Mouse (Mus musculus): ENCODE measurements at regions not wholly inside any gene's neighbourhood (a gene's known extent, or its start where the extent isn't known, plus 50 kb on each side); places are given as distances from the start of the nearest gene placed in this dataset.
A peak's percentile ranks its signal among the peaks of the same experiment; 100 is the strongest.

DNA sequence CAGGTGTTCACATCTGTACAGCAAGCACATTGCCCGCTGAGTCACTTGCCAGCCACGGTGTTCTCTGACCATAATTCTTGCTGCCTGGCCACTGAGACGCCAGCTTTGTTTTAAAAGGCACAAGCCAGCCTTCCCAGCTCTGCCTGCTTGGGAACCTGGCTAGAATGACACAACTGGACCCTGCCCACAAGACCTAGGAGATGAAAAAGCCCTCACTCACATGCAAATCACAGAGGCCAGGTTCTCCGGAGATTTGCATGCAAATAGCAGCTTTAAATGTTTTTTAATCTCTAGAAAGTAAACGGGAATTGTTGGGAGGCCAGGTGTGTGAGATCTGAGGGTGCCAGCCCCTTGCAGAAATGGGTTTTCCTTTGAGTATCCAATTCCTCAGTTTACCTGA lies 71.9 kb downstream of the 1810010D01Rik start:
- no peak for DNase-seq (ENCODE audit: low read depth, low spot score)

DNA sequence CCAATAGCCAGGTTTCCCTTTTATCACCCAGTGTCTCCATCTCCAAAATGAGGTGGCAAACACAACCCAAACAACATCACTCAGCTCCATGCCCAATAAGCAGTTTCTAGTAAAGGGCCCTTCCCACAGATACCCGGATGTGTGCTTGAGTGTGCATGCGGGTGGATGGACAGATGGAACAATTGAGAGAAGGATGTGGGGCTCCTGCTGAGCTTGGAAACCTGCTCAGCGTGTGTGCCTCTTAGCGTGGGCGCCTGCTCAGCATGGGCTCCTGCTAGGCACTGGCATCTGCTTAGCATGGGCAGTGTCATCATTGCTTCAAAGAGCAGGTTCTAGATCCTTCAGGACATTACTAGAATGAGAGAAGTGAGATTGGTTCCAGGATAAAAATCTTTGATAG lies 75.4 kb downstream of the 1810010D01Rik start:
- DNase-seq (ENCODE audit: low read depth, low spot score) = no peak

DNA sequence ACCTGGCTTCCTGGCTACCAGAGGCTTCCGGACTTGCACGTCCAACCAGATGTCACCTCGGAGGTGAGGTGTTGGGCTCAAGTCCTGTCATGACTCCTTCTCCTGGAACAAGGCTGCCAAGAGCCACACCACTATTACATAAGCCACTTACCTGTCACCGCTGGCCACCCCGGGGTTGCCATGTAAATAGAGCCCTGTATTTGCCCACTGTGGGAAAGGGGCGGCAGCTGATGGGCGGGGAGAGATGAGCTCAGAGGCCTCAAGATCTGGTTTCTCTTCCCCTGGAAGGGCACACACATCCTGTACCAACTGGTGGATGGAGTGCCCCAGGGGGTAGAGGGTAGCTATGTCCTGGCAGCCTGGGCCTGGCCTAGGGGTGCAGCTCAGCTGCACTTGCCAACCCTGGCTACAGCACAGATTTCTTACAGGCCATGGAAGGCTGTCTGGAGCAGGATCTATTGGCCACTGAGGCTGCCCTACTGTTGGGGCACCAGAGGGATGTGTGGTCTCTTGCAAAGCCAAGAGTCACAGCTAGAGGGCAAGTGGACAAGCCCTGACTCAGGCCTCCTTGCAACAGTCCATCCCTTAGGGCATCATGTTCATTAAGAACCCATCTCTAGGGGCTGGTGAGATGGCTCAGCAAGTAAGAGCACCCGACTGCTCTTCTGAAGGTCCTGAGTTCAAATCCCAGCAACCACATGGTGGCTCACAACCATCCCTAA lies 76.3 kb downstream of the 1810010D01Rik start:
- DNase-seq (ENCODE audit: low read depth, low spot score) = no peak

DNA sequence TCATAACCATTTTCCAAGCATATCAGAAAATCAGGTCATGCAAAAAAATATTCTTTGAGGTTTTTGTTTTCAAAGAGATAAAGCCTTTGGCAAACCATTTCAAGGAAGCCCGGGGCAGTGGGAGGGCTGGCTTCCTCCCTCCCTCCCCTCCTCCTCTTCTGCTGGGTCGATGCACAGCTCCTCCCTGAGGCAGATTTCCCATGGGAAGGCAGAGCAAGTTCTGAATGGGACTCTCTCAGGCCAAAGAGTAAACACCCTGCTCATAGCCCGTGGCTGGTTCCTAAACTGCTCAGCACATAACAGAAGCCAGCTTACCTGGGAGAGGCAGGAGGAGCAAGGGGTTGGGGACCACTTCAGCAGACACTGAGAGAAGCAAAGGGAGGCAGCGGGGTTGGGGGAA lies 77.9 kb downstream of the 1810010D01Rik start:
- DNase-seq (ENCODE audit: low read depth, low spot score) = no peak

DNA sequence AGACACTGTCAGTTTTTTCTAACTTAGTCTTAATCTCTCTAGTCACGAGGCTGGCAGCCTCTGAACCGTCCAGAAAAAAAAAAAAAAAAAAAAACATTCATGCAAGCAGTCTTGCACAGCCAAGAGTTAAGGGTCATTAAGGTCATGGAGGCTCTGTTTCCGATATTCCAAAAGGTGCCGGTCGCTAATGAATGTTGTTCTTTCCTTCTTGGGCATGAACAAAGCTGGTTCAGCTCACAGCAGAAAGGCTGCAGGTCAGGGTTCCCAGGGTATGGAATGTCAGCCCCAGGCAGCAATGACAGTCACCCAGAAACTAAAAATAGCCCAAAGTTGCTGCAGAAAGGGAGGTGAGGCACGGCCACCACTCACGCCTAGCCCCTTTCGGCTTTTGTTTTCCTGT lies 80.3 kb downstream of the 1810010D01Rik start:
- DNase-seq (ENCODE audit: low read depth, low spot score) = no peak

DNA sequence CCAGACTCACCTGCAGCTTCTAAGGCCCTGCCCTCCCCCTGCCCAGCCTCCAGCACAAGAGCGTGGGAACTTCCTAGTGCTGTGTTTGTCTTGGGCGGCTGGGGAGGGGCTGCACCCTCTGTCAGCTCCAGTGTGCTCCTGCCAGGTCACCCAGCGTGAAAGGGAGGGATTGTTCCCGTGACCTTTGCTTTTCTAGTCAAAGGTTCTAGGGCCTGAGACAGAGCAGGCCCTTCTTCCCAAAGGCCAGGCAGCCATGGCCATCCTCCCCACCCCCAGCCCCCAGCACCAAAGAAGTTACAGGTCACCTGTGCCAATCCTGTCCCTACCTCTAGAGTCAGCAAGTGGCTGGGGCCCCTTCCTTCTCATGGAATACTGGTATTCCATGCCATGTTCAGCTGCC lies 80.7 kb downstream of the 1810010D01Rik start:
- no peak for DNase-seq (ENCODE audit: low read depth, low spot score)

DNA sequence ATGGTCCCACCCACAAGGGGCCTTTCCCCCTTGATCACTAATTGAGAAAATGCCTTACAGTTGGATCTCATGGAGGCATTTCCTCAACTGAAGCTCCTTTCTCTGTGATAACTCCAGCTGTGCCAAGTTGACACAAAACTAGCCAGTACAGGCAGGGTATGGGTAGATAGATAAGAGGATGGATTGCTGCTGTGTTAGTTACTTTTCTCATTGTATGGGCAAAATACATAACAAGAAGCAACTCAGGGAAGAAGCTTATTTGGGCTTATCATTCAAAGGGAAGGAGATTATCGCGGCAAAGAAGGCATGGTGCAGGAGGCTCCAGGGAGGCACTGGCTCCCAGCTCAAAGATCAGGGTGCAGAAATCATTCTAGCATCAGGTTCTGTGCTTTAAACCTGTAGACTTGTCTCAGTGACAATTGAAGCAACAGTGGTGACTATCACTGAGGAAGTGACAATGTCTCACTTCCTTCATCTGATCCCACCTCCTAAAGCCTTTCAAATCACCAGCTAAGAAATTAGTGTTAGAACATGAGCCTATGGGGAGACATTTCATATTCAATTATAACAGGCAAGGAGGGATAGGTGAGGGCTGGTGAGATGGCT lies 83.8 kb downstream of the 1810010D01Rik start:
- DNase-seq (ENCODE audit: low read depth, low spot score) = no peak

DNA sequence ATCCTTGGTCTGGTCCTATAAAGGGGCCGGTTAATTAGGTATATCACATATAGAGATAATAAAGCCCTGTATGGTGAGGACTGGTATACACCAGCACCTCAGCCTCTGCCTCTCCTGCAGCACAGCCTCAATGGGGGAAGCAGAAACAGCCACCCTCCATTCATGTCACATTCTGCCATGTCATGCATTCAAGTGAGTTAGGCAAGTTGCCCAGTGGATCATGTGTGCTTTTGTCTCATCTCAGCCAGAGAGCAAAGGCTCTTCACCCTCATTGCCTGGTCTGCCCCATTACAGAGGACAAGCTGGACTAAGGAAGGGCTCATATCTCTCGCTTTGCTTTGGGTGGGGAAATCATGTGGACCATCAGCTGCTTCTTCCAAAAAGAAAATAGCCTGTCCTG lies 85.4 kb downstream of the 1810010D01Rik start:
- DNase-seq (ENCODE audit: low read depth, low spot score) = no peak

DNA sequence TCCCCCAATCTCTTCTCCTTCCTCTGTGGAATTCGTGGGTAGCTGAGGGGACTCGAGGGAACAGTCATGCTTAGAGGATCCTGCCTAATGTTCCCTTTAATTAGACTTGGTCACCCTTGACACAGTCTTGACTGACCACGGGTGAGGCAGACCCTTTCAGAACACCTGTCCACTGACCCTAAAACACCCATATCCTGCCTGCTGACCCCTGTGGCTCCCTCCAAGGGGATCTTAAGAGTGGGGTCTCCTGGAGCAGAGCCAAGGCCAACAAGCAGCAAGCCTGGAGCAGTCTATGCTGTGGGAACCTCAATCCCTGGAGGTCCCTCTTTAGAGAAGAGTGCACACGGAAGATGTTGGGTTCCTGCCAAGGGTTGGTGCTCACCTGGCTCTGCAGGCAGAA lies 89.5 kb downstream of the 1810010D01Rik start:
- DNase-seq (ENCODE audit: low read depth, low spot score) = no peak

DNA sequence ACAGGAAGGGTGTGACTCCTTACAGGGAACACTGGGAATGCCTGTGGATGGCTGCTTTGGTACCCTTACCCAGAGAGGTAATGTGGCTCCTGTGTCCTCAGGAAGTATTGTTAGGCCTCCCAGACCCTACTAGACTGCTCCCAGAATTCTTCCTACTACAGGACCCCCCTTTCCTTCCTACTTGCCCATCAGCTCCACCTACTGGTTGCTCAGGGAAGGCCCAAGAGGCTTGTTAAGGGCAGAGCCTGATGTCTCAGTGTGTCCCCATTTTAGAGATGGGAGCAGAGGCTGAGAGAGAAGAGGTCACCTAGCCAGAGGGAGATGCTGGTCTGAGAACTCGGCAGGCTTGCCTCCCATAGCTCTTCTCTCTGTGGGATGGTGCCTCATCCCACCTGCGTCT lies 93.3 kb downstream of the 1810010D01Rik start:
- DNase-seq (ENCODE audit: low read depth, low spot score) = no peak

DNA sequence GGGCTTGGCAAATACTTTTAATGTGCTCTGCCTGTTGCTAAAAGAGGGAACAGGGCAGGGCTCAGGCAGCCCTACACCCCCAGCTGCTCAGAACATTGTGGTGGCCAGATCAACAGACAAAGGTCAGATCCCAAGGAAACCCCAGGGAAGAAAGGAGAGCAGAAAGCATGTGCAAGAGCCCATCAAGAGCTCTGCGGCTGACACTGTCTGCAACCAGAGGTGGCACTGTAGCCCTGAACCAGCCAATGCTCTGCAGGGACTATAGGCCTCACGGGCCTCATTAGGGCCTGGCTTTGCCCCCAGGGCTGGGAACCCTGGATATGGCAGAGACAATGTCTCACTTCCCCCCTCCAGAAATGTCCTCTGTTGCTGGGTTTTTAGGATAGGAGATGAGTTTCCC lies 93.8 kb downstream of the 1810010D01Rik start:
- no peak for DNase-seq (ENCODE audit: low read depth, low spot score)

DNA sequence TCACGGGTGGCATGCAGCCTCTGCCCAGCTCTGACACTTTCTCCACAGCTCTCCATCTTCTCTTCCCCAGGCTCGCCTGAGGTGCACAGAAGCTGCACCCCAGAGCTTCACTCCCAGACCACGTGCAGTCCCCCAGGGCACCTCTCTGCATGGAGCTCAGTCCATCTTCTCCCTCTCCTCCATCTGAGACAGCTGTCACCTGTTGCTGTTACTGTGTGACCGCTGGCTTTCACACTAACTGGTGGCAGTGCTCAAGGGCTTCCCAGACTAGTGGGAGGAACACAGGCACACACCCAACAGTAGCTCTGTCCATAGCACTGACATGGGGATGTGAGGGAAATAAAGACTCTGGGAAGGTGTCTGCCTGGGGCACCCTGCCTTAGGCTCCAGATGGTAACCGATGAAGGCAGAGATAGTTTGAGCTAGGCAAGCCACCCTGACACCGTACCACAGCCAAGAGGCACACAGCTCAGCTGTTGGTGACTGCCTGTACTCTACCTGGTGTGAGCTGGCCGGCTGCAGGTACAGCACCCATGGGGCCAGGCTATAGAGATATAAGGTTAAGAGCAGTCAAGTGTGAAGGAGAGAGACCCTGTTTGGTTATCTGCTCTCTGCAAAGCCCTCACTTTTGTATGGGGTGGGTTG lies 94.9 kb downstream of the 1810010D01Rik start:
- DNase-seq (ENCODE audit: low read depth, low spot score) = no peak

DNA sequence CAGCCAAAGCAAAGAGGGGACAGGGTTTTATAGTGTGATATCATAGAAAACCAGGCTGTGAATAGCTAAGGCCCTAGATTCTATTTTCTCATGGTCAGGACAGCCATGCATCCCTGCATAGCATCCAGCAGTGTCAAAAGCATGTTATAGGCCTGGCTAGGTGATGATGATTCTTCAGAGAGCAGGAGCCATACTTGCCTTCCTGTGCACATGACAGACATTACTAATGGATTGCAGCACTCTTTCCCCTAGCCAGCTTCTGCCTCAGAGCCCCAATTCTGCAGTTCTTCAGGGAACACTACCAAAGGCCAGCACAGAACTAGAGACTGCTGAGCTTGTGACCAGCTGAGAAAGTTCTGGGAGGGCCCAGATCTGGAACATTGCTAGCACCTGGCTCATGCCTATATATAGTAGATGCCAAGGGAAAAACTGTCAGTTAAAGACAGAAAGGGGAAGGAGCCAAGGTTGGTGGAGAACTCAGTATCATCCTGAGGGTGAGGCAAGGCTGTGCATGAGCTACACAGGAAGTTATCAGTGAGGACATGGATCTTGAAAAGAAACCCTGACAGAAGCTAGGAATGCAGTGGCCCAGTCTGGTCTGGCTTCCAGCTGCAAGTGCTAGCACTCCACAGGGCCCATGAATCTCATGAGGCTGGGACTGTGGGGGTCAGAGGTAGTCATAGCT lies 95.6 kb downstream of the 1810010D01Rik start:
- DNase-seq (ENCODE audit: low read depth, low spot score) = no peak

DNA sequence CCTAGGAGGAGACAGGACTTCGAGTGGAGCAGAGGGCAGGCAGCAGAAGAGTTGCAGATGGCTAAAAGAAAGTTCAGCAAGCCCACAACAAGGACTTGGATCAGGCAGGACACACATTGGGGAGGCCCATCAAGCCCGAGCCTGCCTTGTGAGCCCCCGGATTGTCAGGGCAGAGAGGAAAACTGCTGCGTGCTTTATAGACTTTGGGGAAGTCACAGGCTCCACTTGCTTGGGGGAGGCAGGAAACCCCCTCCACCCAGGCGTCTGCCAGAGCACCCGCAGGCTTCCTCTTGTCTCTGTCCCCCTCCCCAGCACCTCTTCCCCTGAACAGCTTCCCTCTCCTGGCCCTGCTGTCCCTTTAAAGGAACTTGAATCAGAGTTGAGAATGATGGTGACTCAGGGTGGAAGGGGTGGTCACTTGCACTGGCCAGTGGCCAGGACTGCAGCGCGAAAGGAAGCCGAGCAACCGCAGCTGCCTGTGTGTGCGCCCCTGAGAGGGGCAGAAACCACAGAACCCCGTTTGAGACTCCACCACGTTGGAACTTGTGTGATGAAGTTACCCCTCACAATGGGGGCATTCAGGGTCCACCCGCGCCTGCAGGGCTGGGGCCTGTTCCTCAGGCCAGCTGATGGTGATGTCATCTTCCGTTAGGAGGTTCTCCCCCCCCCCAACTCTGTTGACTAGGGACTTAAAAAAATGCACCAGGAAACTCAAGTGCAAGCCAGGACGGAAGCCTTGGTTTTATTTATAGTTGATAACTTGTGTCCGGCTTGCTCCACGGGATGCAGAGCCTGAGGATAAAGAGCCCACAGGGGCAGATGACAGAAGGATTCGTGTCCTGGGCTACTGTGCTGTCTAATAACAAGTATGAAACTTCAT lies 96.4 kb downstream of the 1810010D01Rik start:
- no peak for DNase-seq (ENCODE audit: low read depth, low spot score)

DNA sequence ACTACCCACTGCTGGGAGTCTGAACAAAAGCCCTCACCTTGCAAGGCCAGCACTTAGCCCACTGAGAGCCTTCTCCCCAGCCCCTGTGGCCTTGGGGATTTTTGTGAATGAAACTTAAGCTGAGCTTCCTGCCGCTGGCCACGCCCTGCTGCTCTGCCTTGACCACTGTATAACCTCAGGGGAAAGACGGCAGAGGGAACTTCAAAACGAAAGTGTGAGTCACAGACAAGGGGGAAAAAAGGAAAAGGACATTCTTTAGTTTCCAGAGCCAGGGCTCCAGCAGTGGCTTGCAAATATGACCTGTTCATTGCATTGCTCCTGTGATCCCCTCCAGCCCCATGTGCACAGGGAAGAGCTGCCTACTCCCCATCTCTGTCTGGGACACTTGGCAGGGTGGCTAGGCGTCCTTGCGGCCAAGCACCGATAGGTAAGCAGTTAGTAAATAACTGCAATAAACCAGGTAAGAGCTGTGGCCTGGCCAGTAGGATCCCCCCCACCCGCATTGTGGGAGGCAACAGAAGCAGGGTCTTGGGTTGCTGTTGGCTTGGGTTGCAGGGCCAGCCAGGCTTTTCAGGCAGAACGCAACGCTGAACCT lies 97.2 kb downstream of the 1810010D01Rik start:
- peak; percentile 14 for DNase-seq (ENCODE audit: low read depth, low spot score)

DNA sequence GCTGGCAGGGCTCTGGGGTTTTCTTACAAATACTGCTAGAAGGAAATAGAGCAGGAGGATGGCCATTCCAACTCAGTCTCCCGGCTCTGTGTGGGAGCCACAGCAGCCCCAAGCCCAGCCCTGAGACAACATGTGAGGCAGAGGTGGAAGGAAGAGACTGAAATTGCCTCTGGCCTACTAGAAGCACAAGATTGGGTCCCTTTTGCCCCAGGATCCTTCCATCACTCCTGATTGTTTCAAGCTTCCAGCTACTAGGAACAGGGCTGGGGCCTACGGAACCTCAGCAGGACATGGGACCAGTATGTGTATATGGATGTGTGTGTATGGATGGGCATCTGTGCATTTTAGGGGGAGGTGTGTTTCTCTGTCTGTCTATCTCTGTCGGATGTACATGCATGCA lies 97.9 kb downstream of the 1810010D01Rik start:
- DNase-seq (ENCODE audit: low read depth, low spot score) = no peak

DNA sequence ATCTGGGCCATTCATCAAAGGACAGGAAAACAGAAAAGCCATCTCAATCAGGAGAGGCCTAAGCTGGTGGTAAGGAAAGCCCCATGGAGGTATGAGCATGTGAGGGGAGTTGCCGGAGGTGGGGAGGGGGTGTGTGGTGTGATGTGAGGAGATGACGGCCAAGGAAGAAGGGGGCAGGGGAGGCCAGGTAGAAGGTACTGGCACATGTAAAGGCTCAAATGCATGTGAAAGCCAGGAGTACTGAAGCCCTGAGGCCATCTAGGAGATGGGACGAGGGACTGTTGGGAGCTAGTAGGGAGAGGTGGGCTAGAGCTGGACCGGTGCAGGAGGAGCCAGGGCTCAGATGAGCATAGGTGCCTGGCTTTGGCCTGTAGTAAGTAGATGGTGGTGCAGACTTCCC lies 98.4 kb downstream of the 1810010D01Rik start:
- no peak for DNase-seq (ENCODE audit: low read depth, low spot score)

DNA sequence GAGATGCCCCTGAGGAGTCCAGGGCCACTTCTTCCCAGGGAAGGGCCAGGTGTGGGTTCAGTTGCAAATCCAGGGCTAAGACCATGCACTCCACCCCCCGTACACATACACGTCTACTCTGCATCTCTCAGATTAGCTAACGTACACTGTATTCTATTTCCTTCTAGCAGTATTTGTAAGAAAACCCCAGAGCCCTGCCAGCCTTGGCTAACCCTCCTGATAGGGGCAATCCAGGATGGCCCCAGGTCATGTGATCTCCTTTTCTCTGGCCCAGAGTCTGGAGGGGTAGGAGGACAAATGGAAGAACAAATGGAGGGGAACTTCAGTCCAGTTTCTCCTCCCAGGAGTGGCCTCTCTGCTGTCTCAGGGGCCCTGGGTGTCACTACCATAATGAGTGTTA lies 98.9 kb downstream of the 1810010D01Rik start:
- no peak for DNase-seq (ENCODE audit: low read depth, low spot score)

DNA sequence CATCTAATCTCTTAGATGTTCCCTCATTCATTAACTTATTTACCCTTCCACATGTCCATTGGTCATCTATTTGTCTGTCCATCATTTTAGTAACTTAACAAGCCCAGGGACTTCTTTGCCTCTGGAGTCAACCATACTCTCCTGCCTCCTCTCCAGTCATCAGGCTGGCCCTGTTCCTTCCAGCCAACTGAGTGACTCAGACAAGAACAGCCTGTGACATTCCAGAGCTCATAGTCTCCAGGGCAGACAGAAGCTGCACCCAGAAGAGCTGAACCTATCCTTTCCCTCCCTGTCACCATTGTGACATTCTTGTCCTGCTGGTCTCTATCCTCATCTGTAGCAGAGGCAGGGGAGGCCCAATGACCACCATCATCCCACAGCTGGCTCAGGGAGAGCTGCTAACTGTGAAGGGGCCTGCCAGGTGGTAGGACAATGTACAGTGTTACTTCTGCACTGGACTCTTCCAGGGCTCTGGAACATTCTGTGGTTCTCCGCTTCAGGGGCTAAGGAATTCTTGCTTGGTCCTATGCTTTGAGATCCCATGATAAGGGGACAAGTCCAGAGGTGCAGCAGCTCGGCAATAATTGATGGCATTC lies 100.2 kb downstream of the 1810010D01Rik start:
- no peak for DNase-seq (ENCODE audit: low read depth, low spot score)

DNA sequence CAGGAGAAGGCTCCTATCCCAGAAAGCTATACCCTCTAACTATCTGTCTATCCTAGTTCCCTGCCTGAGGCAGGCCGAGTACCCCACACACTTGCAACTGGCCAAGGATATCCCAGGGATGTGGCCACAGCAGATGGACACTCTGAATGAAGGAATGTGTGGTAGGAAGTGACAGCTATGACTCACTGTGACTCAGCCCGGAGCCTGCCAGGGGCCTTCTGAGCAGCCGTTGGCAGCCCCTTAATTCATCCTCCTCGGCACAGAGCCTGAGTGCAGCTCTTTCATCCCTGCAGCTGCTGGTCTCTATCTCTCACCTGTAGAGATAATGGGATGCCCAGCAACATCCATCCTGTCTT lies 101.4 kb downstream of the 1810010D01Rik start:
- DNase-seq (ENCODE audit: low read depth, low spot score) = no peak

All from WW6 (cell line).